Mouse (Mus musculus) stomach, postnatal 0 days (tissue): ENCODE data around the gene Prr18. TPM values are rescaled to one million over a fixed set of nuclear protein-coding genes. Genes with fewer than 3 reads are reported as not detected.

Experiments used
- ATAC-seq: fragments of 200-750 bp; cut with Nextera tagmentation; 2 replicates; pipeline ENCODE4 v1.8.0; 2017; ENCODE audit not compliant: low FRiP score, low TSS enrichment
- DNase-seq: peaks from one replicate; pipeline ENCODE4 v3.0.0-alpha.2; 2016; ENCODE audit warnings: low spot score
- H3K27ac ChIP-seq: fragments of 300-500 bp; sonication (generic); replicated peaks from 2 replicates; pipeline ENCODE4 v1.5.1; 2014; ENCODE audit warnings: mild to moderate bottlenecking, control low read depth
- H3K27me3 ChIP-seq: fragments of 300-500 bp; sonication (generic); 2 replicates; pipeline ENCODE4 v1.6.1; 2014; ENCODE audit warnings: low read length; ENCODE audit not compliant: control insufficient read depth, insufficient read depth
- H3K36me3 ChIP-seq: fragments of 300-500 bp; sonication (generic); 2 replicates; pipeline ENCODE4 v1.6.1; 2014; ENCODE audit warnings: low read length, mixed read lengths; ENCODE audit not compliant: control insufficient read depth, insufficient read depth
- H3K4me1 ChIP-seq: fragments of 300-500 bp; sonication (generic); replicated peaks from 2 replicates; pipeline ENCODE4 v1.6.1; 2014; ENCODE audit warnings: antibody characterized with exemption; ENCODE audit not compliant: control insufficient read depth, insufficient read depth
- H3K4me2 ChIP-seq: fragments of 300-500 bp; sonication (generic); replicated peaks from 2 replicates; pipeline ENCODE4 v1.6.1; 2014; ENCODE audit warnings: low read depth, mild to moderate bottlenecking, control low read depth, moderate library complexity
- H3K4me3 ChIP-seq: fragments of 300-500 bp; sonication (generic); 2 replicates; pipeline ENCODE4 v1.5.1; 2014; ENCODE audit warnings: low read depth, low read length, control low read depth
- H3K9ac ChIP-seq: fragments of 300-500 bp; sonication (generic); 2 replicates; pipeline ENCODE4 v1.6.1; 2014; ENCODE audit warnings: mild to moderate bottlenecking, low read length, control low read depth, mixed read lengths
- H3K9me3 ChIP-seq: fragments of 300-500 bp; sonication (generic); 2 replicates; pipeline ENCODE4 v1.6.1; 2016; ENCODE audit warnings: low read length; ENCODE audit not compliant: control insufficient read depth
- CTCF ChIP-seq: IDR thresholded peaks from 2 replicates; pipeline ENCODE4 v1.5.1; 2016; ENCODE audit warnings: antibody characterized with exemption, low read depth, mild to moderate bottlenecking, moderate library complexity
- EP300 ChIP-seq: optimal IDR thresholded peaks from 2 replicates; pipeline ENCODE3; 2016; ENCODE audit warnings: antibody characterized with exemption
- WGBS: fragments of 180-500 bp; shearing (Covaris S2); extraction: QIAGEN DNeasy Blood & Tissue Kit; methylation state at CpG from one replicate; pipeline ENCODE4 v1.1.7; 2014; 5-methylcytosine and 5-hydroxymethylcytosine counted together
- polyA plus RNA-seq: library from polyadenylated mRNA; unstranded; fragments of >200 nt; fragmentation: Nextera tagmentation; extraction: Ambion mirVana; gene quantifications from 2 replicates; pipeline ENCODE4 v1.2.1, GENCODE M21; 2015

The Prr18 gene
- polyA plus RNA-seq, 1 experiment from 2014 or later, result 0.62 TPM

GRCm38 (mm10) chr17:8360876-8361275, 23.6 kb downstream of the Prr18 start:
- no peak overlapping the region for H3K4me3 ChIP-seq
- no peak for TF ChIP-seq EP300
- TF ChIP-seq CTCF, result no peak

GRCm38 (mm10) chr17:8361281-8362103, 24.2 kb downstream of the Prr18 start:
- Histone ChIP-seq H3K9me3 (no peaks in the 10 kb centered on the region), H3K9ac (no peak overlapping the region), H3K4me2 (no peak overlapping the region), H3K27me3 (no peaks in the 10 kb centered on the region), H3K27ac (no peak overlapping the region), H3K4me3 (no peak overlapping the region), H3K4me1 (no peaks in the 10 kb centered on the region), H3K36me3 (no peaks in the 10 kb centered on the region)
- no peak for DNase-seq
- WGBS, result 60% methylated on average over 10 of the region's 10 CpGs
- ATAC-seq, result no peak
- TF ChIP-seq EP300, result no peak
- no peak for TF ChIP-seq CTCF

More at GRCm38 (mm10) chr17:8360876-8361275, 23.6 kb downstream of the Prr18 start:
- H3K9me3 ChIP-seq, result no peaks in the 10 kb centered on the region
- no peak overlapping the region for H3K27ac ChIP-seq
- 87% methylated on average over 5 of the region's 5 CpGs for WGBS
- H3K4me1 ChIP-seq, result no peaks in the 10 kb centered on the region
- no peak overlapping the region for H3K9ac ChIP-seq
- H3K27me3 ChIP-seq, result no peaks in the 10 kb centered on the region
- ATAC-seq (no peak), DNase-seq (no peak)
- no peak overlapping the region for H3K4me2 ChIP-seq
- H3K36me3 ChIP-seq, result no peaks in the 10 kb centered on the region

- Histone ChIP-seq H3K9me3 (no peaks in the 10 kb centered on the region), H3K4me1 (no peaks in the 10 kb centered on the region; the same call in 1 of the 2 replicates), H3K36me3 (no peaks in the 10 kb centered on the region), H3K4me3 (no peak overlapping the region), H3K9ac (no peak overlapping the region; the same call in 1 of the 2 replicates), H3K27me3 (no peaks in the 10 kb centered on the region), H3K27ac (no peak overlapping the region), H3K4me2 (no peak overlapping the region)
- no peak for TF ChIP-seq EP300
- no peak for TF ChIP-seq CTCF
- 28% methylated on average over 20 of the region's 20 CpGs for WGBS
- DNase-seq, result peak; percentile 75
- ATAC-seq, result peak; percentile 76
These were observed 30.5 kb downstream of the Prr18 start for GRCm38 (mm10) chr17:8367514-8368480.

- H3K4me2 ChIP-seq, result no peak overlapping the region
- H3K4me3 ChIP-seq, result no peak overlapping the region
- no peaks in the 10 kb centered on the region; the same call in 1 of the 2 replicates for H3K4me1 ChIP-seq
- no peak for ATAC-seq
- H3K27me3 ChIP-seq, result no peaks in the 10 kb centered on the region
- TF ChIP-seq CTCF (no peak), EP300 (no peak)
- DNase-seq, result no peak
- H3K9me3 ChIP-seq, result no peaks in the 10 kb centered on the region
- H3K36me3 ChIP-seq, result no peaks in the 10 kb centered on the region
- H3K27ac ChIP-seq, result no peak overlapping the region
- no peak overlapping the region for H3K9ac ChIP-seq
- WGBS, result 42% methylated on average over 8 of the region's 8 CpGs
These were observed 31.3 kb downstream of the Prr18 start for GRCm38 (mm10) chr17:8368570-8368969.

GRCm38 (mm10) chr17:8369171-8369570, 31.9 kb downstream of the Prr18 start:
- no peak for TF ChIP-seq CTCF
- TF ChIP-seq EP300, result no peak
- WGBS, result 52% methylated on average over 2 of the region's 2 CpGs
- Histone ChIP-seq H3K36me3 (no peaks in the 10 kb centered on the region), H3K4me1 (no peaks in the 10 kb centered on the region; the same call in 1 of the 2 replicates), H3K4me2 (no peak overlapping the region), H3K27ac (no peak overlapping the region), H3K4me3 (no peak overlapping the region), H3K9me3 (no peaks in the 10 kb centered on the region), H3K27me3 (no peaks in the 10 kb centered on the region), H3K9ac (no peak overlapping the region)
- ATAC-seq (no peak), DNase-seq (no peak)
